In the genomic region with DNA sequence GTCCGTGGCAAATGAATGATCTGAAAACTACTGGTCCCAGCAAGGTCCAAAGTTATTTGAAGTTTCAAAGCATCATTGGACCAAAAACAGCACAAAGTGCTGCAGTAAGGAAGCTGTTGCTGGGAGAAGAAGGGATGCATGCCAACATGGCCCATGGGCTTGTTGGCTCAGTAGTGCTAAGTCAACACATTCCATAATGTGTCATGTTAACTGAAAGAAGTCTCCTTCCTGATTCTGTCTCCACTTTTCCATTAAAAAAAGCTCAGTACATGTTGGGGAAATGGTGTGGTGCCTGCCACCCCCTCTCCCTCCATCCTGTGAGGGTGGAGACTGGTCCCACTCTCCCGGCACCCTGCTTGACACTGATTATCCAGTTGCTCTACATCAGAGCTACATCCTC, we compare ENCODE assay signal across 10 mouse cellular contexts.
"Had no signal": no experiment of that assay in that cellular context is flagged by ENCODE, and none has a peak within 500 bp of the region (broad histone marks: within the 10 kb centered on the region; RNA-seq: fewer than 3 reads in every experiment).

No protein-coding gene starts in this region.

- H3K9ac ChIP-seq: limb, embryonic 12.5 days; liver, embryonic 13.5 days; liver, postnatal 0 days; midbrain, embryonic 13.5 days had no signal

- H3K27ac ChIP-seq: left cerebral cortex, adult 2 months; limb, embryonic 12.5 days; liver, embryonic 13.5 days; midbrain, embryonic 13.5 days; stomach, postnatal 0 days had no signal

- H3K4me1 ChIP-seq: limb, embryonic 12.5 days; liver, embryonic 13.5 days had no signal

- DNase-seq: kidney, adult 11 months; kidney, postnatal 10 days; liver; liver, embryonic 13.5 days; liver, postnatal 0 days; thymus, postnatal 14 days had no signal

- H3K4me2 ChIP-seq: limb, embryonic 12.5 days; liver, embryonic 13.5 days; midbrain, embryonic 13.5 days had no signal

- H3K9me3 ChIP-seq: liver, embryonic 13.5 days had no signal

- ATAC-seq: liver, postnatal 0 days; midbrain, embryonic 13.5 days had no signal

- H3K4me3 ChIP-seq: left cerebral cortex, adult 2 months; limb, embryonic 12.5 days; liver, embryonic 13.5 days; midbrain, embryonic 13.5 days had no signal

- H3K27me3 ChIP-seq: limb, embryonic 12.5 days had no signal

- H3K36me3 ChIP-seq: limb, embryonic 12.5 days; liver, embryonic 13.5 days had no signal
